Mouse (Mus musculus) cerebellum, adult 11-12 months (tissue): ENCODE data around the gene Tnrc6b.
"Not testable (repeated sequence)": the region's sequence is repeated elsewhere in the genome, so short reads cannot be mapped to it uniquely, and the experiment has no call there.

ENCODE experiments used
- DNase-seq: peaks from one replicate; pipeline ENCODE4 v3.0.0; 2022

Tnrc6b gene

GRCm38 (mm10) chr15:80928811-80929355 lies 217.8 kb downstream of the Tnrc6b start:
- DNase-seq: no peak

DNA sequence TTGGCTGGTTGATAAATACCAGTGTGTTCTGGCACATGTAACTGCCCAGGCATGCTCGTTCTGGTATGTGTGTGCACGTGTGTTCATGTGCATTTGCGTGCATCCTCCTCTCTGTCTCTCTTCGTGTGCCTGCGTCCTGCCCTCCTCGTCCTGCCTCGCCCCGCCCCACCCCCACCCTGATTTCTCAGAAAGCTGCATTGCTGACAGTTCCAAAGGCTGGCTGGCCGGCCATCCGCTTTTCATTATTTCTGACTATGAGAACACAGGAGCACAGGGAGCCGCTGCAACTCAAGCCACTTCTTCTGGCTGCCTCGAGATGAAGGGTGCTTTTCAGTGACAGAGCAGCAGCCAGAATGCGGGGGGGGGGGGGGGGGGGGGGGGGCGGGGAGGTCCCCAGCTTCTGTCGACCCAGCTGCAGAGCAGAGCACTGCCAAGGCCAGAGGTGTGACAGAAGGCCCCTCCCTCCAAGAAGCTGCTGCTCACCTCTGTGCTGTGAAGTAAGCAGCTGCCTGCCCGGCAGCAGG lies 219.0 kb downstream of the Tnrc6b start:
- DNase-seq: no peak

- DNase-seq: not testable (repeated sequence)
Measured at GRCm38 (mm10) chr15:80930676-80931320, 219.7 kb downstream of the Tnrc6b start.

- DNase-seq: no peak
Measured at GRCm38 (mm10) chr15:80931345-80931960, 220.3 kb downstream of the Tnrc6b start.

DNA sequence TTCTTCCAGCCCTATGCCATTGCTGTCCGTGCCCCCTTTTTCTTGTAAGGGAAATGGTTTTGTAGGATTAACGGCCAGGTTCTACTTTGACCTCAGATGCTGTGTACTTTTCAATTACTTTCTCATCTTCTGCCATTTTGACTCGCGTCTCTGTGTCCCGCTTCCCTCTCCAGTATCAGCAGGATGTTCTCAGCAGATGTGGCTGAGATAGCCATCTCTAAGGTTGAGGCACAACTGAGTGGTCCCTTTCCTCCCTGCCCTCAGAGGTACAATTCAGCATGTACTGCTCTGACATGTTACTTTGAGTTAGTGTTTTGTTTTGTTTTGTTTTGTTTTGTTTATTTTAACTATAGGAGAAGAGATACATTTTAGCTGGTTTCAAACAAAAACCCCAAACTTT lies 223.7 kb downstream of the Tnrc6b start:
- DNase-seq: no peak

DNA sequence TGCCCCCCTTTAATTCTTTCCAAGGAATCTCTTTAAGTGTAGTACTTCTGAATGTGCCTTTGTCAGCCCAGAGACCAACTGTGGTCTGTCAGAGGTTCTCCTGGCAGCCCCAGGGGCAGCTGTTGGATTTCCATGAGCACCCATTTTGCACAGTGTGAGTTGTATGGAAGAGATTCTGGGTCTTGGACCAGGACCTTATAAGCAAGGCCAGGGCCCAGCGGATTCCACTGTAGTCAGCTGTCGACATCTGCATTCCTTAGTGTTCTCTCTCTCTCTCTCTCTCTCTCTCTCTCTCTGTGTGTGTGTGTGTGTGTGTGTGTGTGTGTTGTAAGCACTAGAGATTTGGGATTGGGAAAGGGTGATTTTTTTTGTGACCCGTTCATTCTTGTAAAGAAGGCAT lies 225.6 kb downstream of the Tnrc6b start:
- no peak for DNase-seq

DNA sequence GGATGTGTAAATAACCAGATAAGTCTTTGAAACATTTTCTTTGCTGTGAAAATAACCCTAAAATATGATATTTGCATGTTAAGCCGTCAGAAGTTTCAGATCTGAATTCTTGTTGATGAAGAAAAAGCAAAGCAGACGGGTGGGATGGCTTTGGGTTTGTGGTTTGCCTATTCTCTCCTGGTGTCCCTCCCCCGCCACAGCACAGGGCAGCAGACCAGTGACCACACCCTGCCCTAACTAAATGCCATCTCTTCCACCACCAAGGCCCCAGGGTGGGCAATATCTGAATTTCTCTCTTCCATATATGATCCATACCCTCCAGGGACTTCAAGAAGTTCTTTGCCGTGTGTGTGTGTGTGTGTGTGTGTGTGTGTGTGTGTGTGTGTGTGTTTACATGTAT lies 227.5 kb downstream of the Tnrc6b start:
- no peak for DNase-seq

- no peak for DNase-seq
Measured at GRCm38 (mm10) chr15:80939401-80939800, 228.3 kb downstream of the Tnrc6b start.

GRCm38 (mm10) chr15:80941468-80942040 lies 230.4 kb downstream of the Tnrc6b start:
- no peak for DNase-seq

- DNase-seq: no peak
Measured at GRCm38 (mm10) chr15:80945851-80946250, 234.7 kb downstream of the Tnrc6b start.

DNA sequence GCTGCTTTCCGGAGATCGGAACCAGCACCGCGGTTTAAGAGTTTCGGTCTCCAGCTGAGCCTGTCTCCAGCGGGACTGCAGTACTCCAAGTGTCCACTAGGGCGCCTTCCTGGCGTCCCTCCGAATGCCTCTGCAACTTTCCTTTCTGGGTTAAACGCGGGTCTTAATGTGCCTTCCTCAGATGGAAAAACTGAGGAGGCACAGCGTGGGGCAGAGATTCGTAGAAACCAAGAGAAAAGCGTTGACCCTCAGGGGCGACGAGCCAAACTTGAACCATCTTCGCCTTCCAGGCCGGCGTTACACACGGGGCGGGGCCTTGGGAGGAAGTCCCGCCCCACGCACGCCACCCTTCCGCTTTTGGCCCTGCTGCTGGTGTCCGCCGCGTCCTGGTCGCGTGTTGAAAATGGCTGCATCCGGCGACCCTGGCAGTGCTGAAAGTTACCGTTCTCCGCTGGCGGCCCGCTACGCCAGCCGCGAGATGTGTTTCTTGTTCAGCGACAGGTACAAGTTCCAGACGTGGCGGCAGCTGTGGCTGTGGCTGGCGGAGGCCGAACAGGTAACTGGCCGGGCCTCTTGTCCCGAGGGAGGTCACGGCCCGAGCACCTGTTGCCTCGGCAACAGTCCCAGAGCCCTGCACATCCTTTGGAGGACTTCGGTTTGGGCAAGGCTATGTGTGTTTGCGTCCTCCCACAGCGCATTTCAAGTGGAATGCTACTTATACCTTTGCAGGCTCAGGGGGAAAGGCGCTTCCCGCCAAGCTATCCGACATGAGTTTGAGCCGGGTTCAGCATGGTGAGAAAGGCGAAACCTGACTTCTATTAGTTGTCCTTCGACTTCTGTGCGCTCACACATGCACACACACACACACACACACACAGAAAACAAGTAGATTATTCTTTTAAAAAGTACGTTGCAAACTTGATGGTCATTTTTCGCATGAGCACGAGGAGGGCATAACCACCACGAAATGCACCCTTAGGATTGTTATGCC lies 237.3 kb downstream of the Tnrc6b start, which contains the start of gene Adsl:
TSS of gene Adsl (plus strand) at position 346 of the 991 bp plus-strand sequence.
- DNase-seq: peak; percentile 83

GRCm38 (mm10) chr15:80949431-80949830 lies 238.3 kb downstream of the Tnrc6b start:
- DNase-seq: no peak

DNA sequence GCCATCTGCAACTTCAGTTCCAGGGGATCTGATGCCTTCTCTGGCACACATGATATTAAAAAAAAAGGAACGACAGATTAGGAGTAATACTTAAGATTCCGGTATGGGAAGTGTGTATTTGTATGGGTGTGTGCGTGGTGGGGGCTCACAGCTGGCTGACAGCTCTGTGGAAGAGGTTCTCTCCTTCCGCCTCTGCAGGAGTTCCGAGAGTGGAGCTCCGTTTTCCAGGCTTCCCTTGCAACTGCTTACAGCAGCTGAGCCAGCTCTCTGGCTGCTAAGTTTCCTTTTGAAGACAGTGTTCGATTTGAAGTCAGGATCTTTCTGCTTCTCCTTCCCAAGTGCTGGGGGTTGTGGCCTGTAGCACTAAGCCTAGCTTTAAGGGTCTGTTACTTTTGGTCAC lies 238.9 kb downstream of the Tnrc6b start:
- DNase-seq: no peak

GRCm38 (mm10) chr15:80953971-80954370 lies 242.9 kb downstream of the Tnrc6b start:
- DNase-seq: no peak

DNA sequence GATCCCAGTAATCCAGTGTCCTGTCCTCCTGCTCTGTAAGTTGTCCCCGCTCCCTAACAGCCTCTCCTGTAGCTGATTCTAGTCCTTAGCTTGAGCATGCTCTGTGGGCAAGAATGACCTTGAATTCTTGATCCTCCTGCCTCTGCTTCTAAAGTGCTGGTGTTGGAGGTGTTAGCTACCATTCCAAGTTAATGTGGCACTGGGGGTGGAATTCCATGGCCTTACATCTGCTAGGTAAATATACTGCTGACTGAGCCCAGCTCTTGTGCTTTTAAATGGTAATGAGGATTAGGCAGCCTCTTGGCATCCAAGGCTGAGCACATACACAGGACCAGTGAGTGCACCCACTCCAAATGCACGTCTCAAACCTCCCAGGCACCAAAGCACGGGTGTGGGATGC lies 243.7 kb downstream of the Tnrc6b start:
- DNase-seq: no peak

- DNase-seq: no peak
Measured at GRCm38 (mm10) chr15:80955836-80956438, 244.8 kb downstream of the Tnrc6b start.

DNA sequence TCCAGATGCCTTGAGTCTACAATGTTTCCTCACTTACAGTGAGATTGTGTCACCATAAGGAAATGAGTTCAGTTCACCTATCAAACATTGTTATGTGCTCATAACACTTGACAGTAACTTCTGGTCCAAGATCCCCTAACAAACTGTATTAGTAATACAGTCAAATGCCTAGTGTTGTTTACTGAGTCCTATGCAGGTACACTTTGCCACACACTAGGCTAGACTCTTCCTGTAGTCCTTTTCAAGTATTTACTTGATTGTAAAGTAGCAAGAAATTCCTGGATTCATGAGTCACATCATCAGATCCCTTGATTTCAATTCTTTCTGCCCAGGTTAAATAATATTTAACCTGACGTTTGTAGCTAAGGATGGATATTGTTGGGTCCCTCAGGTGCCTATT lies 258.3 kb downstream of the Tnrc6b start:
- no peak for DNase-seq

GRCm38 (mm10) chr15:80974311-80974710 lies 263.2 kb downstream of the Tnrc6b start:
- no peak for DNase-seq

DNA sequence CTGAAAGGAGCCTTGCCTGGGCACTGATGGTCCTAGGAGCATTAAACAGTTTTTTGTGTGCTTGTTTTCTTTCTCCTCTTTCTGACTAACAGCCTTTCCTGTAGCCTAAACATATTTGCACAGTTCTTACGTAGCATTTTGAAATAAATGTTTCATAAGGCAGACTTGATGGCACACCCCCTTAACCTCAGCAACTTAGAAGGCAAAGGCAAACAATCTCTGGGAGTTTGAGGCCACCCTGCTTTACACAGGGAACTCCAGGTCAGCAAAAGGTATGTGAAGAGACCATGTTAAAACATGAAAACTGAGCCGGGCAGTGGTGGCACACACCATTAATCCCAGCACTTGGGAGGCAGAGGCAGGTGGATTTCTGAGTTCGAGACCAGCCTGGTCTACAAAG lies 264.6 kb downstream of the Tnrc6b start:
- DNase-seq: no peak

GRCm38 (mm10) chr15:80977620-80978334 lies 266.7 kb downstream of the Tnrc6b start, which contains the start of gene Sgsm3:
Sgsm3 (plus strand) TSS chr15:80977765.
- peak; percentile 92 for DNase-seq

DNA sequence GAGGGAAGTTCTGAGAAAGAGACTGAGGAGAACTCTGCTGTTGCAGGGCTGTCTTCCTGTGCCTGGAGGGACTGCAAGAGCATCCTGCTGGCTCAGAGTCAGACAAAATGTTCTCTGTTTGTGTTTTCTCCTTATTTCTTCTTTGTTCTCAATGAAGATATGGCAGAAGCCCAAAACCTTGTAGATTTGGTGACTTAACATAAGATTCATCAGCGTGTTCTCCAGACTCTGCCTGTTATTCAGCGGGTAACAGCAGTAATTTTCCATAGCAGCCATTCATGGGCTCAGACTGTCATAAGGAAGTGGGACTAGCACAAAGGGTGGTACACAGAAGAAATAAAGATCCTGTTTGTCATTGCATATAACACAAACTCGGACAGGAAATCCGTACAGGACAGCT lies 268.5 kb downstream of the Tnrc6b start:
- DNase-seq: no peak
